Mouse (Mus musculus): ENCODE measurements around the gene Myg1.

Myg1 gene

DNA sequence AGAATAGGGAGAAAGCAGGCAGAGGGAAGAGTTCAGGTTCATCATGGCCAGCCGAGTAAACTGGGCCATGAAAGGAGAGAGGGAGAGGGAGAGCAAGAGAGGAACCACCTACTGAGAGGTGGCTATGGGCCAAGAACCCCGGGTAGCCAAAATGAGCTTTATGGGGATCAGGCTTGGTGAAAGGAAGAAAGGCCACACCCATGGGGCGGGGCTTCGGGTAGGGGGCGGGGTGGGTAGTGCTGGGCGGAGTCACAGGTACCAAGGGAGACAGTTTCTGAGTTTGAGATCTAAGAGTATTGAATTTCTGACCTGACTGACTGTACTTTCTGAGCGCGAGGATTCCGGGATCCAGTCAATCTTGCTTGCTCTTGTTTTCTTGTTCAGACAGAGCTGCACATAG is 55.1 kb downstream of the Myg1 start:
- DNase-seq (ENCODE audit: low spot score) = no peak
